Mouse (Mus musculus) heart, embryonic 16.5 days (tissue): ENCODE data around the gene Abcc4. TPM values are rescaled to one million over a fixed set of nuclear protein-coding genes. Genes with fewer than 3 reads are reported as not detected.

ENCODE experiments used
- ATAC-seq: fragments of 200-750 bp; cut with Nextera tagmentation; replicated peaks from 2 replicates; pipeline ENCODE4 v1.8.0; 2017; ENCODE audit warnings: moderate number of reproducible peaks; ENCODE audit not compliant: insufficient read depth, low FRiP score; ENCODE audit errors: extremely low read depth
- H3K27ac ChIP-seq: fragments of 300-500 bp; sonication (generic); 2 replicates; pipeline ENCODE4 v1.5.1; 2014; ENCODE audit warnings: mild to moderate bottlenecking, low read length, control low read depth, moderate library complexity
- H3K27me3 ChIP-seq: fragments of 300-500 bp; sonication (generic); 2 replicates; pipeline ENCODE4 v1.6.1; 2014; ENCODE audit warnings: low read length, mixed read lengths; ENCODE audit not compliant: control insufficient read depth, insufficient read depth
- H3K36me3 ChIP-seq: fragments of 300-500 bp; sonication (generic); 2 replicates; pipeline ENCODE4 v1.6.1; 2014; ENCODE audit not compliant: control insufficient read depth, insufficient read depth
- H3K4me1 ChIP-seq: fragments of 300-500 bp; sonication (generic); 2 replicates; pipeline ENCODE4 v1.6.1; 2014; ENCODE audit warnings: low read length, mixed read lengths; ENCODE audit not compliant: control insufficient read depth, insufficient read depth
- H3K4me2 ChIP-seq: fragments of 300-500 bp; sonication (generic); 2 replicates; pipeline ENCODE4 v1.6.1; 2014; ENCODE audit warnings: low read depth, mild to moderate bottlenecking, control low read depth, low read length
- H3K4me3 ChIP-seq: fragments of 300-500 bp; sonication (generic); 2 replicates; pipeline ENCODE4 v1.5.1; 2014; ENCODE audit warnings: mild to moderate bottlenecking, control low read depth, low read length
- H3K9ac ChIP-seq: fragments of 300-500 bp; sonication (generic); 2 replicates; pipeline ENCODE4 v1.6.1; 2014; ENCODE audit warnings: low read length, control low read depth
- H3K9me3 ChIP-seq: fragments of 300-500 bp; sonication (generic); replicated peaks from 2 replicates; pipeline ENCODE4 v1.6.1; 2016; ENCODE audit warnings: low read length; ENCODE audit not compliant: control insufficient read depth
- WGBS: fragments of 180-500 bp; shearing (Covaris S2); extraction: QIAGEN DNeasy Blood & Tissue Kit; methylation state at CpG from one replicate; pipeline ENCODE4 v1.1.7; 2014; 5-methylcytosine and 5-hydroxymethylcytosine counted together
- polyA plus RNA-seq: library from polyadenylated mRNA; unstranded; fragments of >200 nt; fragmentation: Nextera tagmentation; extraction: Ambion mirVana; gene quantifications from 2 replicates; pipeline ENCODE4 v1.2.1, GENCODE M21; 2015

Gene Abcc4
- polyA plus RNA-seq, 1 experiment from 2014 or later = 1.6 TPM

GRCm38 (mm10) chr14:118482320-118482719, 223.7 kb downstream of the Abcc4 start:
- H3K4me1 ChIP-seq = no peaks in the 10 kb centered on the region
- no peaks in the 10 kb centered on the region for H3K27me3 ChIP-seq
- no peaks in the 10 kb centered on the region for H3K36me3 ChIP-seq
- no peak overlapping the region for H3K4me3 ChIP-seq
- WGBS = 80% methylated on average over 5 of the region's 5 CpGs
- H3K27ac ChIP-seq = no peak overlapping the region
- no peak overlapping the region for H3K9ac ChIP-seq
- ATAC-seq = no peak
- H3K9me3 ChIP-seq = no peaks in the 10 kb centered on the region
- H3K4me2 ChIP-seq = no peak overlapping the region

- 78% methylated on average over 5 of the region's 5 CpGs for WGBS
- H3K27me3 ChIP-seq = no peaks in the 10 kb centered on the region
- ATAC-seq = no peak
- H3K4me1 ChIP-seq = no peaks in the 10 kb centered on the region
- no peak overlapping the region for H3K9ac ChIP-seq
- no peak overlapping the region for H3K4me3 ChIP-seq
- H3K36me3 ChIP-seq = no peaks in the 10 kb centered on the region
- no peak overlapping the region for H3K27ac ChIP-seq
- H3K4me2 ChIP-seq = no peak overlapping the region
- no peaks in the 10 kb centered on the region for H3K9me3 ChIP-seq
Measured at GRCm38 (mm10) chr14:118481779-118482178, 224.2 kb downstream of the Abcc4 start.

GRCm38 (mm10) chr14:118476329-118476728, 229.7 kb downstream of the Abcc4 start:
- H3K27me3 ChIP-seq = peaks cover 28% of the 10 kb centered on the region
- H3K36me3 ChIP-seq = no peaks in the 10 kb centered on the region
- 66% methylated on average over 3 of the region's 3 CpGs for WGBS
- no peak for ATAC-seq
- H3K9me3 ChIP-seq = peaks cover 3% of the 10 kb centered on the region; the same call in 1 of the 2 replicates
- H3K9ac ChIP-seq = no peak overlapping the region
- 0 out of 2 replicates have a peak, but pooled peaks cover 2% of the 10 kb centered on the region for H3K4me1 ChIP-seq
- no peak overlapping the region for H3K4me2 ChIP-seq
- H3K27ac ChIP-seq = no peak overlapping the region
- H3K4me3 ChIP-seq = no peak overlapping the region

GRCm38 (mm10) chr14:118475100-118475454, 230.9 kb downstream of the Abcc4 start:
- no peak overlapping the region for H3K4me2 ChIP-seq
- peaks cover 4% of the 10 kb centered on the region; the same call in 1 of the 2 replicates for H3K9me3 ChIP-seq
- WGBS = 59% methylated on average over 7 of the region's 7 CpGs

GRCm38 (mm10) chr14:118474226-118475099, 231.6 kb downstream of the Abcc4 start:
- Histone ChIP-seq H3K27me3 (peaks cover 28% of the 10 kb centered on the region), H3K27ac (no peak overlapping the region), H3K4me3 (peak overlapping the region; percentile 55), H3K36me3 (no peaks in the 10 kb centered on the region), H3K9me3 (peaks cover 4% of the 10 kb centered on the region; the same call in 1 of the 2 replicates), H3K4me1 (0 out of 2 replicates have a peak, but pooled peaks cover 2% of the 10 kb centered on the region), H3K9ac (no peak overlapping the region; the same call in 1 of the 2 replicates), H3K4me2 (peak overlapping the region; percentile 87)
- 22% methylated on average over 26 of the region's 26 CpGs for WGBS
- no peak for ATAC-seq

More at GRCm38 (mm10) chr14:118475100-118475454, 230.9 kb downstream of the Abcc4 start:
- no peak overlapping the region for H3K9ac ChIP-seq
- 0 out of 2 replicates have a peak, but pooled peaks cover 2% of the 10 kb centered on the region for H3K4me1 ChIP-seq
- H3K4me3 ChIP-seq = no peak overlapping the region
- no peaks in the 10 kb centered on the region for H3K36me3 ChIP-seq
- H3K27ac ChIP-seq = no peak overlapping the region
- no peak for ATAC-seq
- H3K27me3 ChIP-seq = peaks cover 28% of the 10 kb centered on the region

GRCm38 (mm10) chr14:118473831-118474193, 232.2 kb downstream of the Abcc4 start:
- ATAC-seq = peak; percentile 65; the same call in 1 of the 2 replicates
- H3K4me3 ChIP-seq = peak overlapping the region; percentile 55
- peaks cover 4% of the 10 kb centered on the region; the same call in 1 of the 2 replicates for H3K9me3 ChIP-seq
- peak overlapping the region; percentile 33; the same call in 1 of the 2 replicates for H3K9ac ChIP-seq
- peak overlapping the region; percentile 87 for H3K4me2 ChIP-seq
- no peaks in the 10 kb centered on the region for H3K36me3 ChIP-seq
- under 1% methylated on average over 37 of the region's 37 CpGs for WGBS
- peaks cover 28% of the 10 kb centered on the region for H3K27me3 ChIP-seq
- H3K27ac ChIP-seq = no peak overlapping the region
- H3K4me1 ChIP-seq = 0 out of 2 replicates have a peak, but pooled peaks cover 2% of the 10 kb centered on the region

GRCm38 (mm10) chr14:118473188-118473830, 232.7 kb downstream of the Abcc4 start:
- 11% methylated on average over 20 of the region's 20 CpGs for WGBS
- peak overlapping the region; percentile 33; the same call in 1 of the 2 replicates for H3K9ac ChIP-seq
- H3K27me3 ChIP-seq = peaks cover 28% of the 10 kb centered on the region
- no peaks in the 10 kb centered on the region for H3K36me3 ChIP-seq
- ATAC-seq = no peak
- H3K4me3 ChIP-seq = peak overlapping the region; percentile 55
- H3K9me3 ChIP-seq = peaks cover 4% of the 10 kb centered on the region; the same call in 1 of the 2 replicates
- H3K4me2 ChIP-seq = peak overlapping the region; percentile 87
- 0 out of 2 replicates have a peak, but pooled peaks cover 2% of the 10 kb centered on the region for H3K4me1 ChIP-seq
- no peak overlapping the region for H3K27ac ChIP-seq

GRCm38 (mm10) chr14:118465331-118465730, 240.7 kb downstream of the Abcc4 start:
- Histone ChIP-seq H3K36me3 (no peaks in the 10 kb centered on the region), H3K9me3 (no peaks in the 10 kb centered on the region), H3K9ac (no peak overlapping the region), H3K4me1 (no peaks in the 10 kb centered on the region), H3K4me3 (no peak overlapping the region), H3K27ac (no peak overlapping the region), H3K4me2 (no peak overlapping the region), H3K27me3 (no peaks in the 10 kb centered on the region)
- WGBS = 61% methylated on average over 2 of the region's 2 CpGs
- no peak for ATAC-seq

GRCm38 (mm10) chr14:118464401-118464800, 241.6 kb downstream of the Abcc4 start:
- 71% methylated on average over 3 of the region's 3 CpGs for WGBS
- H3K27ac ChIP-seq = no peak overlapping the region
- no peak for ATAC-seq

More at GRCm38 (mm10) chr14:118464401-118464800, 241.6 kb downstream of the Abcc4 start:
- Histone ChIP-seq H3K27me3 (no peaks in the 10 kb centered on the region), H3K9ac (no peak overlapping the region), H3K9me3 (no peaks in the 10 kb centered on the region), H3K4me3 (no peak overlapping the region), H3K36me3 (no peaks in the 10 kb centered on the region), H3K4me1 (no peaks in the 10 kb centered on the region), H3K4me2 (no peak overlapping the region)
